In the genomic region with DNA sequence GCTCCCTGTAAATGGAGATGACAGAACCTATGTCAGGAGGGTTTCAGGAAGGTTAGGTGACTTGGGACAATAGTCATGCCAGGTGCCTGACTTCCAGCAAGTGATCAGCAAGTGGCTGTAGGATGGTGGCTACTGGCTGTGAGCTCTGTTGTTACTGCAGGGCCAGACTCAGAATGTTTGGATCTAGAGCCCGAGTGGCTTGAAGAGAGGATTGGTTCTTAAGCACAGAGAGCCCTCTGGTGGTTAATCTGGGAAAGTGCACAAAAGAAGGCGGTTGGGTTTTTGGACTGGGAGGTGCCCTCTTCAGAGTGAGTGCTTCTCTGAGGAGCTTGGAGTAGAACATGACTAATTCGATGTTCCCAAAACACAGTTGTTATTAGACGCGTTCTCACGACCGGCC, we compare ENCODE assay signal across 8 mouse cellular contexts. TPM values are rescaled to one million over a fixed set of nuclear protein-coding genes. Genes with fewer than 3 reads are reported as not detected.
DNase-seq lines count a peak whose midpoint lies in the region; ATAC-seq lines count a peak whose summit lies in the region.

No protein-coding gene starts in this region.

- no peaks in the 10 kb centered on the region for H3K27me3 ChIP-seq in kidney, embryonic 14.5 days (ENCODE audit: control insufficient read depth, insufficient read depth, low read length)
- no peaks in the 10 kb centered on the region for H3K27me3 ChIP-seq in limb, embryonic 11.5 days (ENCODE audit: control insufficient read depth, insufficient read depth, low read length)

- no peaks in the 10 kb centered on the region for H3K36me3 ChIP-seq in kidney, embryonic 14.5 days (ENCODE audit: control insufficient read depth, insufficient read depth, low read length)
- H3K36me3 ChIP-seq in limb, embryonic 11.5 days (ENCODE audit: control insufficient read depth, insufficient read depth, low read length), result no peaks in the 10 kb centered on the region

- H3K9ac ChIP-seq in kidney, embryonic 14.5 days (ENCODE audit: low read depth, low read length), result no peak overlapping the region
- H3K9ac ChIP-seq in limb, embryonic 11.5 days (ENCODE audit: low read length), result no peak overlapping the region

- H3K9me3 ChIP-seq in kidney, embryonic 14.5 days (ENCODE audit: control insufficient read depth, low read length), result no peaks in the 10 kb centered on the region
- H3K9me3 ChIP-seq in limb, embryonic 11.5 days (ENCODE audit: control insufficient read depth, low read length), result no peaks in the 10 kb centered on the region

- H3K4me3 ChIP-seq in kidney, embryonic 14.5 days (ENCODE audit: low read length), result no peak overlapping the region
- no peak overlapping the region for H3K4me3 ChIP-seq in limb, embryonic 11.5 days (ENCODE audit: low read depth, low read length)

- peak; percentile 55 to 64 for DNase-seq in urinary bladder, adult 18-20 months (ENCODE audit: low spot score in 2 of 2)
- no peak for DNase-seq in urinary bladder, postnatal 10 days (ENCODE audit: low spot score)
- DNase-seq in c-Kit-positive CD71-positive TER-119-positive erythroid progenitor cells, embryonic 14.5 days (ENCODE audit: low spot score), result peak; percentile 58
- DNase-seq in frontal cortex, postnatal 25 days (ENCODE audit: low spot score in 2 of 2), result peak; percentile 49 to 79
- DNase-seq in limb, embryonic 11.5 days (ENCODE audit: low spot score), result peak; percentile 52
- DNase-seq in ovary, postnatal 10 days (ENCODE audit: low spot score), result peak; percentile 21
- DNase-seq in thymus, postnatal 10 days (ENCODE audit: low spot score in 2 of 2), result peak; percentile 40 to 57

- H3K4me2 ChIP-seq in kidney, embryonic 14.5 days (replicated peaks; ENCODE audit: low read depth, low read length), result no peak overlapping the region
- no peak overlapping the region for H3K4me2 ChIP-seq in limb, embryonic 11.5 days (ENCODE audit: low read depth, severe bottlenecking)

- no peak overlapping the region for H3K27ac ChIP-seq in kidney, embryonic 14.5 days (ENCODE audit: low read depth, low read length)
- H3K27ac ChIP-seq in limb, embryonic 11.5 days (replicated peaks; ENCODE audit: low read depth, low read length), result no peak overlapping the region

- 65% methylated on average over 7 of the region's 7 CpGs for WGBS in kidney, embryonic 14.5 days
- WGBS in limb, embryonic 11.5 days, result 71% methylated on average over 7 of the region's 7 CpGs

- H3K4me1 ChIP-seq in kidney, embryonic 14.5 days (ENCODE audit: control insufficient read depth, insufficient read depth, low read length), result no peaks in the 10 kb centered on the region
- no peaks in the 10 kb centered on the region for H3K4me1 ChIP-seq in limb, embryonic 11.5 days (ENCODE audit: control insufficient read depth, insufficient read depth, low read length)

- peak; percentile 55; the same call in 1 of the 2 replicates for ATAC-seq in kidney, embryonic 14.5 days (ENCODE audit: low FRiP score, low TSS enrichment)
- ATAC-seq in limb, embryonic 11.5 days (ENCODE audit: insufficient number of reproducible peaks, low FRiP score, low TSS enrichment, low read depth), result no peak

RNA-seq across cellular contexts. Expression of a gene that starts 36.4 kb away (rescaled TPM):
- polyA plus RNA-seq in kidney, embryonic 14.5 days (2014; fragmentation: Nextera tagmentation; extraction: Ambion mirVana), result 2.1 and 2.2 TPM in 2 replicates
- polyA plus RNA-seq in limb, embryonic 11.5 days (2014; fragmentation: Nextera tagmentation; extraction: Ambion mirVana), result 1.7 and 1.9 TPM in 2 replicates

RNA-seq across cellular contexts. Expression of a gene that starts 55.7 kb away (rescaled TPM):
- polyA plus RNA-seq in kidney, embryonic 14.5 days (2014; fragmentation: Nextera tagmentation; extraction: Ambion mirVana), result 0.63 and 0.80 TPM in 2 replicates
- 0.13 and 0.24 TPM in 2 replicates for polyA plus RNA-seq in limb, embryonic 11.5 days (2014; fragmentation: Nextera tagmentation; extraction: Ambion mirVana)
